Mouse (Mus musculus): ENCODE results near the gene Gpn1. TPM values are rescaled to one million over a fixed set of nuclear protein-coding genes. Genes with fewer than 3 reads are reported as not detected.
"Not testable (repeated sequence)": the region's sequence is repeated elsewhere in the genome, so short reads cannot be mapped to it uniquely, and the experiment has no call there.

The Gpn1 gene
- polyA plus RNA-seq, 1 experiment from 2014 or later = 83.9 TPM

GRCm38 (mm10) chr5:31527117-31527680 is 32.7 kb downstream of the Gpn1 start:
- 3% methylated on average over 40 of the region's 40 CpGs for WGBS
- no peak for DNase-seq (ENCODE audit: low spot score)
- peak; percentile 36; the same call in 1 of the 2 replicates for ATAC-seq

GRCm38 (mm10) chr5:31527707-31528106 is 33.2 kb downstream of the Gpn1 start, which contains the start of gene Supt7l:
Supt7l (minus strand) TSS chr5:31527807.
- not testable (repeated sequence) for ATAC-seq; DNase-seq (ENCODE audit: low spot score); H3K9me3 ChIP-seq (replicated peaks; ENCODE audit: control insufficient read depth, low read length); H3K27me3 ChIP-seq (replicated peaks; ENCODE audit: control insufficient read depth, insufficient read depth, low read length)
- 78% methylated on average over 11 of the region's 11 CpGs for WGBS
- H3K36me3 ChIP-seq (ENCODE audit: control insufficient read depth, insufficient read depth, low read length) = peaks cover 32% of the 10 kb centered on the region
- peak within 1 kb of the TSS; percentile 80; the same call in 1 of the 2 replicates for H3K27ac ChIP-seq (ENCODE audit: low read depth, low read length)
- H3K9ac ChIP-seq (ENCODE audit: low read length) = peak within 1 kb of the TSS; percentile 87
- peaks cover 14% of the 10 kb centered on the region for H3K4me1 ChIP-seq (ENCODE audit: control insufficient read depth, insufficient read depth, low read length)
- peak within 1 kb of the TSS; percentile 97 for H3K4me2 ChIP-seq (ENCODE audit: low read length)
- H3K4me3 ChIP-seq (ENCODE audit: low read depth, low read length) = peak within 1 kb of the TSS; percentile 90

More at GRCm38 (mm10) chr5:31527117-31527680, 32.7 kb downstream of the Gpn1 start:
- Histone ChIP-seq H3K27ac (ENCODE audit: low read depth, low read length) (peak overlapping the region; percentile 80; the same call in 1 of the 2 replicates), H3K4me3 (ENCODE audit: low read depth, low read length) (peak overlapping the region; percentile 90), H3K4me1 (ENCODE audit: control insufficient read depth, insufficient read depth, low read length) (peaks cover 14% of the 10 kb centered on the region), H3K27me3 (replicated peaks; ENCODE audit: control insufficient read depth, insufficient read depth, low read length) (no peaks in the 10 kb centered on the region), H3K36me3 (ENCODE audit: control insufficient read depth, insufficient read depth, low read length) (peaks cover 32% of the 10 kb centered on the region), H3K4me2 (ENCODE audit: low read length) (peak overlapping the region; percentile 97), H3K9me3 (replicated peaks; ENCODE audit: control insufficient read depth, low read length) (no peaks in the 10 kb centered on the region), H3K9ac (ENCODE audit: low read length) (peak overlapping the region; percentile 87)

- H3K9ac ChIP-seq (ENCODE audit: low read length) = no peak overlapping the region
- DNase-seq (ENCODE audit: low spot score) = no peak
- peaks cover 14% of the 10 kb centered on the region for H3K4me1 ChIP-seq (ENCODE audit: control insufficient read depth, insufficient read depth, low read length)
- H3K27ac ChIP-seq (ENCODE audit: low read depth, low read length) = no peak overlapping the region
- H3K27me3 ChIP-seq (replicated peaks; ENCODE audit: control insufficient read depth, insufficient read depth, low read length) = no peaks in the 10 kb centered on the region
- WGBS = 57% methylated on average over 2 of the region's 2 CpGs
- H3K4me3 ChIP-seq (ENCODE audit: low read depth, low read length) = no peak overlapping the region
- H3K9me3 ChIP-seq (replicated peaks; ENCODE audit: control insufficient read depth, low read length) = no peaks in the 10 kb centered on the region
- H3K36me3 ChIP-seq (ENCODE audit: control insufficient read depth, insufficient read depth, low read length) = peaks cover 37% of the 10 kb centered on the region
- no peak for ATAC-seq
- H3K4me2 ChIP-seq (ENCODE audit: low read length) = no peak overlapping the region
Observed at GRCm38 (mm10) chr5:31528560-31528959, 34.0 kb downstream of the Gpn1 start.

GRCm38 (mm10) chr5:31535228-31535627 is 40.7 kb downstream of the Gpn1 start:
- no peak for ATAC-seq
- H3K4me1 ChIP-seq (ENCODE audit: control insufficient read depth, insufficient read depth, low read length) = no peaks in the 10 kb centered on the region
- no peak overlapping the region for H3K27ac ChIP-seq (ENCODE audit: low read depth, low read length)
- WGBS = 87% methylated on average over 2 of the region's 2 CpGs
- H3K9me3 ChIP-seq (replicated peaks; ENCODE audit: control insufficient read depth, low read length) = no peaks in the 10 kb centered on the region
- no peak overlapping the region for H3K9ac ChIP-seq (ENCODE audit: low read length)
- no peaks in the 10 kb centered on the region for H3K27me3 ChIP-seq (replicated peaks; ENCODE audit: control insufficient read depth, insufficient read depth, low read length)
- no peak for DNase-seq (ENCODE audit: low spot score)
- peaks cover 90% of the 10 kb centered on the region for H3K36me3 ChIP-seq (ENCODE audit: control insufficient read depth, insufficient read depth, low read length)
- H3K4me3 ChIP-seq (ENCODE audit: low read depth, low read length) = no peak overlapping the region
- no peak overlapping the region for H3K4me2 ChIP-seq (ENCODE audit: low read length)

GRCm38 (mm10) chr5:31559401-31559800 is 64.9 kb downstream of the Gpn1 start:
- Histone ChIP-seq H3K4me2 (ENCODE audit: low read length) (no peak overlapping the region), H3K4me3 (ENCODE audit: low read depth, low read length) (no peak overlapping the region), H3K9ac (ENCODE audit: low read length) (no peak overlapping the region), H3K36me3 (ENCODE audit: control insufficient read depth, insufficient read depth, low read length) (peaks cover 49% of the 10 kb centered on the region), H3K27ac (ENCODE audit: low read depth, low read length) (no peak overlapping the region), H3K4me1 (ENCODE audit: control insufficient read depth, insufficient read depth, low read length) (no peaks in the 10 kb centered on the region), H3K9me3 (replicated peaks; ENCODE audit: control insufficient read depth, low read length) (no peaks in the 10 kb centered on the region), H3K27me3 (replicated peaks; ENCODE audit: control insufficient read depth, insufficient read depth, low read length) (no peaks in the 10 kb centered on the region)
- DNase-seq (ENCODE audit: low spot score) = no peak
- ATAC-seq = no peak
- WGBS = 41% methylated on average over 1 of the region's 1 CpGs

GRCm38 (mm10) chr5:31560352-31560751 is 65.8 kb downstream of the Gpn1 start:
- H3K9me3 ChIP-seq (replicated peaks; ENCODE audit: control insufficient read depth, low read length) = no peaks in the 10 kb centered on the region
- H3K27me3 ChIP-seq (replicated peaks; ENCODE audit: control insufficient read depth, insufficient read depth, low read length) = no peaks in the 10 kb centered on the region
- H3K9ac ChIP-seq (ENCODE audit: low read length) = no peak overlapping the region
- H3K4me3 ChIP-seq (ENCODE audit: low read depth, low read length) = no peak overlapping the region
- 98% methylated on average over 2 of the region's 2 CpGs for WGBS
- ATAC-seq (no peak), DNase-seq (ENCODE audit: low spot score) (no peak)
- no peaks in the 10 kb centered on the region for H3K4me1 ChIP-seq (ENCODE audit: control insufficient read depth, insufficient read depth, low read length)
- no peak overlapping the region for H3K27ac ChIP-seq (ENCODE audit: low read depth, low read length)
- H3K36me3 ChIP-seq (ENCODE audit: control insufficient read depth, insufficient read depth, low read length) = peaks cover 47% of the 10 kb centered on the region
- no peak overlapping the region for H3K4me2 ChIP-seq (ENCODE audit: low read length)

GRCm38 (mm10) chr5:31562036-31562666 is 67.6 kb downstream of the Gpn1 start:
- Histone ChIP-seq H3K9ac (ENCODE audit: low read length) (no peak overlapping the region), H3K36me3 (ENCODE audit: control insufficient read depth, insufficient read depth, low read length) (peaks cover 38% of the 10 kb centered on the region), H3K4me3 (ENCODE audit: low read depth, low read length) (no peak overlapping the region), H3K4me2 (ENCODE audit: low read length) (no peak overlapping the region), H3K27ac (ENCODE audit: low read depth, low read length) (no peak overlapping the region), H3K9me3 (replicated peaks; ENCODE audit: control insufficient read depth, low read length) (no peaks in the 10 kb centered on the region), H3K4me1 (ENCODE audit: control insufficient read depth, insufficient read depth, low read length) (no peaks in the 10 kb centered on the region), H3K27me3 (replicated peaks; ENCODE audit: control insufficient read depth, insufficient read depth, low read length) (no peaks in the 10 kb centered on the region)
- peak; percentile 13 for DNase-seq (ENCODE audit: low spot score)
- ATAC-seq = no peak
- WGBS = 93% methylated on average over 7 of the region's 7 CpGs
